Mouse (Mus musculus): ENCODE data around the gene Vipas39. TPM values are rescaled to one million over a fixed set of nuclear protein-coding genes. Genes with fewer than 3 reads are reported as not detected.
"Not testable (repeated sequence)": the region's sequence is repeated elsewhere in the genome, so short reads cannot be mapped to it uniquely, and the experiment has no call there.

Vipas39 gene
- 10 to 100 TPM; 28.9 to 29.8 TPM for total RNA-seq (2021)
- long read RNA-seq, experiment 1, transcript Vipas39-202 (20 exons, 2,524 nt), result major isoform, 21 of 27 reads
- long read RNA-seq, experiment 1, partial matches to known transcripts, result 2 of 27 reads
- long read RNA-seq, experiment 1, other reads (novel, unspliced or antisense), result 3 of 27 reads
- long read RNA-seq, experiment 2, transcript Vipas39-202 (20 exons, 2,524 nt), result major isoform, 25 of 35 reads
- long read RNA-seq, experiment 2, partial matches to known transcripts, result 5 of 35 reads
- long read RNA-seq, experiment 2, other reads (novel, unspliced or antisense), result 5 of 35 reads

- intact Hi-C loops (cut with DNase I), result loop anchor here (5.0 kb wide), 3 partner anchors 66 to 151 kb away; partner anchors contain the start of genes Gstz1 and Pomt2
- DNase-seq, result peak; percentile 78 to 83
These were observed at the start of gene Vipas39, which contains the start of gene Ahsa1 for GRCm38 (mm10) chr12:87266108-87266826. TSS of gene Vipas39 (minus strand) at chr12:87266256. TSS of gene Ahsa1 (plus strand) at chr12:87266479.

DNA sequence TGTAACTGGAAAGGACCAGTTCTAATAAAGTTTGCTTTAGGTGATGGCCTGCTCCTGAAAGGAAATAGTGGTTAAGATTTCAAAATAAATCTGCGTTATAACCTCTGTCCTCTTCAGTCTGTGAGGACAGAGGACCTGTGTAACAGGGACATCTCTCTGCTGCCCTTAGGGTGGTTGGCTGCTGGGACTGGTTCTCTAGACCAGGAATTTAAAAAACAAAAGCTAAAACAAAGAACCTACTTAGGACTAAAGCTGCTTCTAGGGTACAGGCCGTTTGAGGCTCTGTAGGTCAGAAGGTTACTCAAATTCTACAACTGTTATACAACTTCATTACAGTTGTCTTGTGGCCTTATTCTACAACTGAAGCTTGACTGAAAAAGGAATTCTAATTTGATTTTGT, 47.0 kb upstream of the Vipas39 start:
- no peak for DNase-seq
- intact Hi-C loops (cut with DNase I), result no loop called here

- DNase-seq, result not testable (repeated sequence)
These were observed 40.5 kb upstream of the Vipas39 start for GRCm38 (mm10) chr12:87306584-87306844.

DNA sequence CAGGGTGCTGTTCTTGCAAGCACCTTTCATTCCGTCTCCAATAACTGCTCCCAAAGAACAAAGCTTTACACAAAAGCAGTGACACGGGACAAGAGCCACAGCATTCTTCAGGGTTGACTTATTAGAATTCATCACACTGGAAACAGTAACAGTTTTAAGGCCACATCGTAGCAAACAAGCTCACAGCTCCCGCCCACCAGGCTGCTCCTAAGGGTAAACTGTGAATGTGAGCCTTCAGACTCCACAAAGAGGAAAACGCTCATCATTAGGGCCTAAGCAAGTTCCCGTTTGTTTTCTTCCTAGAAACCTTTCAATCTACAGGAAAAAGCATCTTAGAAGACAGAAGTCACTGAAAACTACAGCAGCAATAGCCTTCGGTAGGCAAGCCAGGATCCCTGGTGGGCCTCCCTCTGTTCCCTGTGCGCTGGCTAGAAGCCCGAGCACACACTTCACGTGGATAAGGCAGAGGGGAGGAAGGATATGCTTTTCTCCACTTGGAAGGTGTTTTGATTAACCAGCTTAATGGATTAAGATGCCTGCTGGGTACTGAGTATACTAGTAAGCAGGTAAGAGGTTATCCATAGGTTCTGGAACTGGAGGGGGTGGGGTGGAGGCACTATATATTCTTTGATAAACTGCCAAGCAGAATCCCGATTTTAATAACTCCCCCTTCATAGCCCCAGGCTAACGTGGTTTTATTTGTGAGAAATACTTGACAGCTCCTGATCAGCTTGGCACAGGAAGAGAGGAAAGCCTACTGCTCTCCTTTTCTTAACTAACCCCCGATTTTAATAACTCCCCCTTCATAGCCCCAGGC, 39.9 kb upstream of the Vipas39 start:
- DNase-seq, result peak in 1 of 2 experiments; percentile 7
- intact Hi-C loops (cut with DNase I), result no loop called here

More at GRCm38 (mm10) chr12:87306584-87306844, 40.5 kb upstream of the Vipas39 start:
- intact Hi-C loops (cut with DNase I), result not testable (repeated sequence)

GRCm38 (mm10) chr12:87301189-87301588, 35.1 kb upstream of the Vipas39 start:
- no peak for DNase-seq
- intact Hi-C loops (cut with DNase I), result no loop called here

GRCm38 (mm10) chr12:87300441-87300690, 34.3 kb upstream of the Vipas39 start:
- intact Hi-C loops (cut with DNase I), result no loop called here
- DNase-seq, result no peak

DNA sequence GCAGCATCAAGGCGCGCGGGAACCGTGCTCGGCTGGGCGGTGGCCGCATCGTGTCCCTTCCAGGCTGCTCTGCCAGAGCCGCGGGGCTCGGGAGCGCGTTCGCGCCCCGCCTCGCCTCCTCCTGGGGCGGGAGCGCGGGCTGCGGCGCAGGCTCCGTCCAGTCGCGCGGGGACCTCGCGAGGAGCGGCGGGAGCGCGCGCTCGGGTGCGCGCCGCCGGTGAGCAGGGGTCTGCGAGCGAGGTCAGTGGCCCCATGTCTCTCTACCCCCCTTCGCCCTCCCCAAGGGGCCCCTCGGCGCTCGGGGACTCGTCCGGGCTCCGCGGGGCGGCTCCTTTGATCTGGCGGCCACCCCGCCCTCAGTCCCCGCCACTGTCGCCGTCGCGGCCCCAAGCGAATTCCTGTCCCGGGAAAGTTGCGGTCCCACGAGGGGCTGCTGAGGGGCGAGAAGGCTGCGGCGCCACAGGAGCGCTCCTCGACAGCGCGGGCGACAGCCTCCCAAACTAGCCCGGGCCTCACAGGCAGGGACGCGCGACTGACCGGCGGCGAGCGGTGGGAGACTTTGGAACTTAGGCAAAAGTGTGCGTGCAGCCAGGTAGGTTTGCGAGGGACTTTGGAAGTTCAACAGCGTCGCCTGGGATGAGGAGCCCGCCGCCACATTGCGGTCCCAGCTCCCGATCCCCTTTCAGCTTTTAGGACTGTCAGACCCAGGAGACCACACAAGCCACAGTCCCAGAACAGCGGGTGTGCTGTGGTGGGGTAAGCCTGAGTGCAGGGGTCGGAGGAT, 33.8 kb upstream of the Vipas39 start, which contains the start of gene Ism2:
Gene Ism2, minus strand, starts transcription at position 49 of the 784 bp plus-strand sequence.
- peak; percentile 27 to 61 for DNase-seq
- intact Hi-C loops (cut with DNase I), result no loop called here

GRCm38 (mm10) chr12:87299037-87299656, 33.1 kb upstream of the Vipas39 start:
- peak in 1 of 2 experiments; percentile 46 for DNase-seq

DNA sequence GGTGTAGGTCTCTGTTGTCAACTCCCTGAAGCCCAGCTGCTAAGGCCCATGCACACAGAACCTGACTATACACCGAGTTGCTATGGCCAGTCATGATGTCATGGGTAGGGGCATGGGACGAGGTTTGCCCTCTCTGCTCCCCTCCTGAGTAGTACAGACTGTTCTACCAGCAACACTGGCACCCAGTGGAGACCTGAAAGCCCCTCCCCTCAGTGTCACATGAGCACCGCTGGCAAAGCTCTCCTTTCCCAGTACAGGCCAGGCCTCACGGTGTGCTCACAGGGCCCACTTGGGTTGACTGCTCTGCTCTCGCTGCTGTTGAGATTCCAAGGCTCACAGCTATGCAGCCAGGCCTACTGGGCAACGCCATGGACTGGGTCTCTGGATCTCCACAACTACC, 27.9 kb upstream of the Vipas39 start:
- intact Hi-C loops (cut with DNase I), result no loop called here
- DNase-seq, result no peak

More at GRCm38 (mm10) chr12:87299037-87299656, 33.1 kb upstream of the Vipas39 start:
- intact Hi-C loops (cut with DNase I), result no loop called here

DNA sequence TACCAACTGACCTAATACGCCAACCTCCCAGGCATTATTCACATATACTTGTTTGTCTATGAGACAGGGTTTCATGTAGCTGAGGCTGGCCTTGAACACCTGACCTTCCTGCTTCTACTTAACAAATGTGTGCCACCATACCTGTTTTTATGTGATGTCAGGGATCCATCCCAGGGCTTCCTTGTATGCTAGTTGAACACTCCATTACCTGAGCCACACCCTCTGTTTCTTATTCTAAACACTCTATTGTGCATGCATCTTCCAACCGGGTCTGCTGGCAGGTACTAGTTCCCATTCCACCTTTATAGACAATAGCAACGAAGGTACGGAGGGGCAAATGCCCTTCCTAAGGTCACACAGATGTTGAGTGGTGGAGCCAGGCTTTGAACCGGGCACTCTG, 23.0 kb upstream of the Vipas39 start:
- DNase-seq, result no peak
- intact Hi-C loops (cut with DNase I), result no loop called here

DNA sequence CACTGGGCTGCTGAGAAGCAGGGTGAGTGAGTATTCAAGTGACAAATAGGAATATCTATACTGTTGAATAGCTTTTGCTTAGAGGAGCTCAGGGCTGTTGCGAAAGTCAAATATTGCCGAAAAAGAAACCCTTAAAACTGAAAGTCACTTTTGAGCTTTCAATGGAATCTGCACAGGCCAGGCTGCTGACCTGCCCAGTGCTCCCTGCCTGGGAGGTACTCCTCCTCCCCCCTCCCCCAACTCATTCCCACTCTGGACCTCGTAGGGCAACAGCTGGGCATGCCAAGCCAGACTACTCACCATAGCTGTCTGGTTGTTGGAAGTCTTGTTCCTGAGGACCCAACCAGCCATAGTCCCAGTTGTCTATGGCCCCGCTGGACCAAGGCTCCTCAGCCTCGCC, 18.7 kb upstream of the Vipas39 start:
- DNase-seq, result no peak
- intact Hi-C loops (cut with DNase I), result no loop called here

DNA sequence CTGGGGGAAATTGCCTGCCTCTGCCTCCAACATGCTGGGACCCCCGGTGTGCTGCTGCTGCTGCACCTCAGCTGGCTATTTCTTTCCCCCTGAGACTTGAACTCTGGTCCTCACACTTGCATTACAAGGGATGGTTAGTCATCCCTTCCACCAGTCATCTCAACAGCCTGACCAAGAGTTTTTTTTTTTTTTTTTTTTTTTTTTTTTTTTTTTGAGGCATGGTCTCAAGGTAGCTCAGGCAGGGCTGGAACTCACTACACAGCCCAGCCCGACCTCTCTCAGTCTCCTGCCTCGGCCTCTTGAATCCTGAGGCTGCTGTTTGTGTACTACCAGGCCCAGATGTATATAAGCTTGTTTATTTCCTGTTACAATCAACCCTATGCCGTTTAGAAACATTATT, 18.2 kb upstream of the Vipas39 start:
- intact Hi-C loops (cut with DNase I), result no loop called here
- no peak for DNase-seq

DNA sequence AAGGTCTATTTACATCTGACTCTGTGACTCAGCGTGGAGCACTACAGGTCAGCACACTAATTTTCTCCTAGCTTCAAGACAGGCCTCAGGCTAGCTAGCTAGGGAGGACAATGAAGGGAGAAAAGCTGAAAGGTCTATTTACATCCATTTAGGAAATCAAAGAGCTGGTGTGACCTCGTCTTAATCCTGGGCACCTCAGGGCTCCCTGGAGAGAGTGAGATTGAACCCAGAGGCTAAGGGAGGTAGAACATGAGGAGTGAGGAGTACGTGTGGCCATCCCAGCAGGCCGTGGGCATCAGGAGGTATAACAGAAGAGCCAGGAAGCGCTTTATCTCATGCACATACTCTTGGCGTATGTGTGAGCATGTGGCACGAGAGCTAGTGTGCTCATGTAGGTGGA, 17.6 kb upstream of the Vipas39 start:
- intact Hi-C loops (cut with DNase I), result no loop called here
- DNase-seq, result no peak

DNA sequence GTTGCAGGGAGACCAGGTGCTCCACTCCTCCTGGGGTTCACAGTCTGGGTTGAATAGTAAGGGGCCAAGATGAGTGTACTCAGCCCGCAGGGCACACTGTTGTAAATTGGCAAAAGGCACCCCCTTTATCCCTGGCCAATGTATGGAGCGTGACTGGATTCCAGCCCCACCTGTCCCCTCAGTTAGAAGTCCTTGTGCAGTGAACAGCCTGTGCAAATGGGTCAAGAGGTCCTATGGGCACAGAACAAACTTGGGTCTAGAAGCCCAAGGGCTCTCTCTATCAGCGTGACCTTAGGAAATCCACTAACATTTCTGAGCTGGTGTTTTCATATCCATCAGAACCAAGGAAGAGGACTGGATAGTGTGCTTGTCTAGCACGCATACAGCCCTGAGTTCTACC, 16.7 kb upstream of the Vipas39 start:
- no peak for DNase-seq
- intact Hi-C loops (cut with DNase I), result no loop called here

- intact Hi-C loops (cut with DNase I), result no loop called here
- no peak for DNase-seq
These were observed 15.7 kb upstream of the Vipas39 start for GRCm38 (mm10) chr12:87281766-87282165.

- no peak for DNase-seq
- intact Hi-C loops (cut with DNase I), result no loop called here
These were observed 13.8 kb upstream of the Vipas39 start for GRCm38 (mm10) chr12:87279879-87280278.

- intact Hi-C loops (cut with DNase I), result no loop called here
- no peak for DNase-seq
These were observed 13.3 kb upstream of the Vipas39 start for GRCm38 (mm10) chr12:87279350-87279749.

DNA sequence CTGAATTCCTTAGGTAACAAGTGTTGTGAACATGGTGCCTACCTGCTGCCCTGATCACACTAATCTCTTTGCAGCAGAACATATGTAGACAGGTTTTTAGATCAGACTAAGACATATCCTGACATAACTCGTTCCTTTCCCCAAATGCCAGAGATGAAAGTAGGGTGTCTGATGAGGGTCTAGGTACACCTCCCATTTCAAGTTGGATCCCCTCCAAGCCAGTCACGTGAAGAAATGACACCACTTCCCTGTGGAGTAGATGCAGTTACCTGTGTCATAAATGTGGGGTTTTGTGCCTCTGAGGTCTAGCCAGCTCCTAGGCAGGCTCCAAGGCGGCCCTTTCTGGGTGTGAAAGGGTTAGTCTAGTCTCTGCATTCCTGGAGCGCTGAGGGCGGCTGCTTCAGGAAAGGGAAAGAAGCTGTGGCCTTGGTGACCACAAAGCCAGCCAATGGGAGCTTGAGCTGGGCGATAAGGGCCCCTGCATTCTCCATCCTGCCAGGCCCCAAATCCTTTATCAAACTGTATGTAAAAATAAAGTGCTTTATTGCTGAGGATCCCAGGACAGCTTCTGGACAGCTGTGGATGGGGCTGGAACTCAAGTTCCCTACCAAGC, 12.2 kb upstream of the Vipas39 start:
- intact Hi-C loops (cut with DNase I), result no loop called here
- peak; percentile 9 to 37 for DNase-seq

DNA sequence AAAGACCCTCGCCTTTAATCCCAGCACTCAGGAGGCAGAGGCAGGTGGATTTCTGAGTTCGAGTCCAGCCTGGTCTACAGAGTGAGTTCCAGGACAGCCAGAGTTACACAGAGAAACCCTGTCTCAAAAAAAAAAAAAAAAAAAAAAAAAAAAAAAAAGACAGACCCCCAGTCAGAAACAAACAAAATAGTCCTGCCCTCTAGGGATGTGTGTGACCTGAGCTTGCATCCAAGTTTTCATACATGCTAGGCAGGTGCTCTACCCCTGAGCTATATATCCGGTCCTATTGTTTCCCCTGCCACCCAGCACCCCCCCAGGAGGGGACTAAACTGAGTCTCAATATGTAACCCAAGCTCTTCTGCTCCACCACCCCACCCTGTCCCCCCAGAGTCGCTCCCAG, 11.2 kb upstream of the Vipas39 start:
- intact Hi-C loops (cut with DNase I); DNase-seq: not testable (repeated sequence)
